14 mouse cellular contexts compared by ENCODE assay signal in the genomic region with DNA sequence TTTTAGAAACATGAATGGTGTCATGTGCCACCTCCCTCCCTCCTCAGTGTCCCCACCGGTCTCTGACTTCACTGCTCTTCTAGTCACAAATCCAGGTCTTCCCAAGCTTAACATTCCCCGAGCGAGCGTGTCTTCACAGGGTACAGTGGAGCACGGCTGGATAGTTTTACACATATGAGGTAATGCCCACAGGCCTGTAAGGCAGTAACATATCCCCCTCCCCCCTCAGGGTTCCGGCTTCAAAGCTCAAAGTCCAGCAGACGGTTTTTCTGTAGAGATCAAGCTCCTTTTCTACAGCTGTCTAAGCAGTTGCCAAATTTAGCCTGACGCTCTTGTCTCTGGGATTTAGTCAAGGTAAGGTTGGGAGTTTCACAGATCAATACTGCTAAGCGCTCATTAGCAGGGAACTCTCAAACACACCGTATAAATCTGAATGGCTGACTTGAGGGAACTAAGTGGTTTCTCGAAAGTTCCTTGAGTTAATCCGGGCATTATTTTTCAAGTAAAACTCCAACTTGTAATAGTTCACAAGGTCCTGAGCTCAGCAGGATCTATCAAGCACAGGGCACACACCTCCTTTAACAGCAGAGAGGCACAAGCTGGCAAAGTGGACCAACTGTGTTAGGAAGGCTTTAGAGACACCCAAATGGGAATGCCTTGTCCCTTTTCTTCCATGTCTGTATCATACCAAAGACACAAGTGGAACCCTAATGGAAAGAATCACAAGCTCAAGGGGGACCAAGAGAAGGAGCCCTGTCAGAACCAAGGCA.
A peak's percentile ranks its signal among the peaks of the same experiment; 100 is the strongest.
DNase-seq lines count a peak whose midpoint lies in the region; ATAC-seq lines count a peak whose summit lies in the region.
"Had no signal": no experiment of that assay in that cellular context is flagged by ENCODE, and none has a peak within 500 bp of the region (broad histone marks: within the 10 kb centered on the region; RNA-seq: fewer than 3 reads in every experiment).

No protein-coding gene starts in this region.

- H3K27ac ChIP-seq in heart, embryonic 15.5 days: peak overlapping the region; percentile 36; the same call in 1 of the 2 replicates
- H3K27ac ChIP-seq in midbrain, embryonic 13.5 days: no peak overlapping the region
- no peak overlapping the region for H3K27ac ChIP-seq in midbrain, embryonic 15.5 days
- H3K27ac ChIP-seq in hindbrain, embryonic 14.5 days: no peak overlapping the region
- H3K27ac ChIP-seq: neural tube, embryonic 13.5 days had no signal

- no peak; the same call in 1 of the 2 replicates for ATAC-seq in heart, embryonic 15.5 days (replicated peaks; ENCODE audit: insufficient number of reproducible peaks, insufficient read depth, low FRiP score, low read depth)
- ATAC-seq in midbrain, embryonic 13.5 days: peak; percentile 24; the same call in 1 of the 2 replicates
- no peak for ATAC-seq in midbrain, embryonic 15.5 days (replicated peaks)
- no peak for ATAC-seq in hindbrain, embryonic 14.5 days (ENCODE audit: low FRiP score)
- ATAC-seq: forebrain, embryonic 16.5 days; hindbrain, embryonic 16.5 days had no signal

- no peaks in the 10 kb centered on the region for H3K27me3 ChIP-seq in heart, embryonic 15.5 days
- H3K27me3 ChIP-seq in midbrain, embryonic 13.5 days: no peaks in the 10 kb centered on the region
- no peaks in the 10 kb centered on the region for H3K27me3 ChIP-seq in midbrain, embryonic 15.5 days (replicated peaks)
- no peaks in the 10 kb centered on the region for H3K27me3 ChIP-seq in hindbrain, embryonic 14.5 days (ENCODE audit: control insufficient read depth, insufficient read depth, low read length)
- H3K27me3 ChIP-seq: neural tube, embryonic 13.5 days had no signal

- no peaks in the 10 kb centered on the region for H3K9me3 ChIP-seq in heart, embryonic 15.5 days (replicated peaks)
- H3K9me3 ChIP-seq in midbrain, embryonic 13.5 days: no peaks in the 10 kb centered on the region
- no peaks in the 10 kb centered on the region for H3K9me3 ChIP-seq in midbrain, embryonic 15.5 days
- H3K9me3 ChIP-seq in hindbrain, embryonic 14.5 days (ENCODE audit: control insufficient read depth, low read length): no peaks in the 10 kb centered on the region
- H3K9me3 ChIP-seq: neural tube, embryonic 13.5 days had no signal

- peaks cover 17% of the 10 kb centered on the region for H3K4me1 ChIP-seq in heart, embryonic 15.5 days (replicated peaks)
- no peaks in the 10 kb centered on the region for H3K4me1 ChIP-seq in midbrain, embryonic 13.5 days (replicated peaks)
- H3K4me1 ChIP-seq in midbrain, embryonic 15.5 days: no peaks in the 10 kb centered on the region
- 0 out of 2 replicates have a peak, but pooled peaks cover 1% of the 10 kb centered on the region for H3K4me1 ChIP-seq in hindbrain, embryonic 14.5 days (replicated peaks; ENCODE audit: control insufficient read depth, insufficient read depth, low read length)
- H3K4me1 ChIP-seq: neural tube, embryonic 13.5 days had no signal

- no peak overlapping the region for H3K4me3 ChIP-seq in heart, embryonic 15.5 days
- no peak overlapping the region for H3K4me3 ChIP-seq in midbrain, embryonic 13.5 days (replicated peaks)
- no peak overlapping the region for H3K4me3 ChIP-seq in midbrain, embryonic 15.5 days
- H3K4me3 ChIP-seq in hindbrain, embryonic 14.5 days (replicated peaks; ENCODE audit: low read length): no peak overlapping the region
- H3K4me3 ChIP-seq: neural tube, embryonic 13.5 days had no signal

- no peak for DNase-seq in heart, adult 9 months (ENCODE audit: low spot score in 2 of 2)
- DNase-seq in kidney, postnatal 14 days: peak; percentile 76
- DNase-seq in yolk sac, embryonic 10.5 days (ENCODE audit: low spot score): peak; percentile 67
- no peak for DNase-seq in hindbrain, embryonic 14.5 days (ENCODE audit: low spot score)
- DNase-seq: adrenal gland, postnatal 25 days; cerebellum, adult 18-20 months; lung, embryonic 14.5 days; spleen, adult 18-20 months had no signal

- no peak overlapping the region for H3K4me2 ChIP-seq in heart, embryonic 15.5 days
- H3K4me2 ChIP-seq in midbrain, embryonic 13.5 days (replicated peaks): no peak overlapping the region
- no peak overlapping the region for H3K4me2 ChIP-seq in midbrain, embryonic 15.5 days
- no peak overlapping the region for H3K4me2 ChIP-seq in hindbrain, embryonic 14.5 days (replicated peaks)
- H3K4me2 ChIP-seq: lung, embryonic 14.5 days; neural tube, embryonic 13.5 days had no signal

- 65% methylated on average over 12 of the region's 12 CpGs for WGBS in heart, embryonic 15.5 days
- WGBS in midbrain, embryonic 13.5 days: 68% methylated on average over 12 of the region's 12 CpGs
- 59% methylated on average over 12 of the region's 12 CpGs for WGBS in midbrain, embryonic 15.5 days
- 86% methylated on average over 12 of the region's 12 CpGs for WGBS in hindbrain, embryonic 14.5 days

- no peaks in the 10 kb centered on the region for H3K36me3 ChIP-seq in heart, embryonic 15.5 days
- H3K36me3 ChIP-seq in midbrain, embryonic 13.5 days: no peaks in the 10 kb centered on the region
- H3K36me3 ChIP-seq in midbrain, embryonic 15.5 days (replicated peaks): no peaks in the 10 kb centered on the region
- H3K36me3 ChIP-seq in hindbrain, embryonic 14.5 days (replicated peaks; ENCODE audit: control insufficient read depth, insufficient read depth): no peaks in the 10 kb centered on the region
- H3K36me3 ChIP-seq: neural tube, embryonic 13.5 days had no signal

- no peak overlapping the region for H3K9ac ChIP-seq in heart, embryonic 15.5 days
- no peak overlapping the region for H3K9ac ChIP-seq in midbrain, embryonic 13.5 days (replicated peaks)
- no peak overlapping the region for H3K9ac ChIP-seq in midbrain, embryonic 15.5 days
- H3K9ac ChIP-seq in hindbrain, embryonic 14.5 days: no peak overlapping the region
- H3K9ac ChIP-seq: lung, embryonic 14.5 days; neural tube, embryonic 13.5 days had no signal

Comparison
In these comparisons a context has a peak if more than half of its experiments do, and no peak if none do; other contexts are left out.
1. DNase-seq: peak in kidney, postnatal 14 days (single experiment) and yolk sac, embryonic 10.5 days (single experiment); none in heart, adult 9 months (0 of 2) and hindbrain, embryonic 14.5 days (single experiment).